Mouse (Mus musculus) spleen, adult 12 weeks (tissue): ENCODE measurements around the gene Dynlt1c.
"Not testable (repeated sequence)": the region's sequence is repeated elsewhere in the genome, so short reads cannot be mapped to it uniquely, and the experiment has no call there.

Experiments used
- DNase-seq: peaks from one replicate; pipeline ENCODE4 v3.0.0; 2022; ENCODE audit warnings: low spot score

The Dynlt1c gene

GRCm38 (mm10) chr17:6619271-6619670 lies 17.8 kb downstream of the Dynlt1c start:
- DNase-seq, result not testable (repeated sequence)

GRCm38 (mm10) chr17:6620035-6620434 lies 18.6 kb downstream of the Dynlt1c start:
- not testable (repeated sequence) for DNase-seq

GRCm38 (mm10) chr17:6620730-6621451 lies 19.4 kb downstream of the Dynlt1c start:
- DNase-seq, result not testable (repeated sequence)

GRCm38 (mm10) chr17:6621976-6622375 lies 20.5 kb downstream of the Dynlt1c start:
- not testable (repeated sequence) for DNase-seq

- DNase-seq, result not testable (repeated sequence)
Measured at GRCm38 (mm10) chr17:6624926-6625558, 23.6 kb downstream of the Dynlt1c start.

GRCm38 (mm10) chr17:6630398-6630797 lies 28.9 kb downstream of the Dynlt1c start:
- DNase-seq, result not testable (repeated sequence)

- DNase-seq, result not testable (repeated sequence)
Measured at GRCm38 (mm10) chr17:6632850-6633249, 31.4 kb downstream of the Dynlt1c start.

GRCm38 (mm10) chr17:6635781-6636180 lies 34.3 kb downstream of the Dynlt1c start:
- DNase-seq, result not testable (repeated sequence)

GRCm38 (mm10) chr17:6636861-6637260 lies 35.4 kb downstream of the Dynlt1c start:
- DNase-seq, result no peak

- DNase-seq, result not testable (repeated sequence)
Measured at GRCm38 (mm10) chr17:6637434-6637833, 36.0 kb downstream of the Dynlt1c start.

GRCm38 (mm10) chr17:6638444-6638843 lies 37.0 kb downstream of the Dynlt1c start:
- not testable (repeated sequence) for DNase-seq

- DNase-seq, result not testable (repeated sequence)
Measured at GRCm38 (mm10) chr17:6639486-6639885, 38.0 kb downstream of the Dynlt1c start.

- DNase-seq, result not testable (repeated sequence)
Measured at GRCm38 (mm10) chr17:6640044-6640637, 38.7 kb downstream of the Dynlt1c start.

GRCm38 (mm10) chr17:6640771-6641429 lies 39.4 kb downstream of the Dynlt1c start:
- not testable (repeated sequence) for DNase-seq

- DNase-seq, result not testable (repeated sequence)
Measured at GRCm38 (mm10) chr17:6644210-6644609, 42.7 kb downstream of the Dynlt1c start.

- DNase-seq, result not testable (repeated sequence)
Measured at GRCm38 (mm10) chr17:6644673-6645072, 43.2 kb downstream of the Dynlt1c start.

- DNase-seq, result not testable (repeated sequence)
Measured at GRCm38 (mm10) chr17:6645668-6646067, 44.2 kb downstream of the Dynlt1c start.

- not testable (repeated sequence) for DNase-seq
Measured at GRCm38 (mm10) chr17:6646841-6647240, 45.4 kb downstream of the Dynlt1c start.

GRCm38 (mm10) chr17:6647452-6647851 lies 46.0 kb downstream of the Dynlt1c start:
- not testable (repeated sequence) for DNase-seq

- DNase-seq, result not testable (repeated sequence)
Measured at GRCm38 (mm10) chr17:6650904-6651565, 49.6 kb downstream of the Dynlt1c start.

GRCm38 (mm10) chr17:6653341-6653946 lies 52.0 kb downstream of the Dynlt1c start:
- not testable (repeated sequence) for DNase-seq
